Mouse (Mus musculus): ENCODE data around the gene Senp2.

DNA sequence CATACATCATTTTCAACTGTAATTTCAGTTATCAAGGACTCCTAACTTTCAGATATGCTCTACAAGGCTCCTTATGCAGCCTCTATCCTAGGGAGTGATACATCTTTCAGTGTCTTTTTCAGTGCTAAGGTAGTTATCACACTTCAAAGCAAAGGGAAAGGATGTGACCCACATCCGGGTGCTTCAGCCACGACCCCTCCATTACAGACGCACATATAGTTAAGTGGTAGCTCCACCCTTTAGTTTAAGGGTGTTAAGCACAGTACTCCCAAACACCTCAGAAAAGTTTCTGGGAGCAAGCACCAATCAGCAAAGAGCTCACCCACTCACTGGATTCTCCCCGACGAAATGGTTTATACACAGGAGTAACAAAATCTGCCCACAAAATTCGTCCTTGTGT lies 65.8 kb downstream of the Senp2 start:
- no peak for TF ChIP-seq CTCF (conservative IDR thresholded peaks at IDR 0.05; ENCODE audit: insufficient read depth, insufficient read length, low read depth, low read length)
- TF ChIP-seq POLR2A (IDR thresholded peaks at IDR 0.05; ENCODE audit: low read depth, low read length): no peak
